Mouse (Mus musculus): Measurements from ENCODE around the gene Kcnj4.

DNA sequence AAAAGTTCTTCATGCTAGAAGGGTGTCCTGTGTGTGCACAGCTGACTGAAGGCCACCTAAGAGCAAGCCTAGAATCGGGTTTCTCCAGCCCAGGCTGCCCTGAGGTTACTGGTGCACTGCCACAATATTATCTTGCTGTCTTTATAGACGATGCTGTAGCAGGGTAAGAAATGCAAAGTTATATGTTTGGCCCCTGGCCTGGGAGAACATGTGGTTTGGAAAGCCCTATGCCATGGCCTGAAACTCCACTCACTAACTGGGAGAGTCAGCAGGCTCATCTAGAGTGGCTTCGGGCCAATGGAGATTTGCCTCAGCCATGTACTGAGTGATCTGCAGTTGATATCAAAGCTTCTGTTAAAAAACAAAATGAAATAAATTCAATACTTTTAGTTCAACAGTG, 28.8 kb upstream of the Kcnj4 start:
- TF ChIP-seq CTCF (IDR thresholded peaks at IDR 0.05; ENCODE audit: borderline replicate concordance, extremely low read depth, insufficient read depth, insufficient read length) (no peak), POLR2A (IDR thresholded peaks at IDR 0.05; ENCODE audit: borderline replicate concordance, extremely low read depth, insufficient read depth, insufficient read length, poor library complexity, severe bottlenecking) (no peak)
